Mouse (Mus musculus) MN1 (cell line): Measurements from ENCODE around the gene Krtap6-5.
"Not testable (repeated sequence)": the region's sequence is repeated elsewhere in the genome, so short reads cannot be mapped to it uniquely, and the experiment has no call there.

Experiments used
- DNase-seq: peaks from one replicate; pipeline ENCODE4 v3.0.0-alpha.2; 2016; ENCODE audit warnings: low spot score

The Krtap6-5 gene

GRCm38 (mm10) chr16:89047783-89048182 is at the start of gene Krtap6-5:
TSS of gene Krtap6-5 (minus strand) at chr16:89047883.
- no peak for DNase-seq

DNA sequence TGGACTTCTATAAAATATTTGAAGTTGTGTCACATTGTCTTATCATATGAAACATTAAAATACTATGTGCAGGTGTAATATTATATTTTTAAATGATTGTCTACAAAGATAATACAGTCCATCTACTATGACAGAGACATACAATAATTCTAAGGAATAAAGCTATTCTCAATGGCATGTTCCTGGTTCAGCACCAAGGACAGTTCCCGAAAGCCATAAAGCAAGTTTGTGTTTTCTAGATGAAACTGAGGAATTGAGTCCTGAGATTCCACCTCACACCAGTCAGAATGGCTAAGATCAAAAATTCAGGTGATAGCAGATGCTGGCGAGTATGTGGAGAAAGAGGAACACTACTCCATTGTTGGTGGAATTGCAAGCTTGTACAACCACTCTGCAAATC is 23.4 kb upstream of the Krtap6-5 start:
- DNase-seq, result not testable (repeated sequence)

DNA sequence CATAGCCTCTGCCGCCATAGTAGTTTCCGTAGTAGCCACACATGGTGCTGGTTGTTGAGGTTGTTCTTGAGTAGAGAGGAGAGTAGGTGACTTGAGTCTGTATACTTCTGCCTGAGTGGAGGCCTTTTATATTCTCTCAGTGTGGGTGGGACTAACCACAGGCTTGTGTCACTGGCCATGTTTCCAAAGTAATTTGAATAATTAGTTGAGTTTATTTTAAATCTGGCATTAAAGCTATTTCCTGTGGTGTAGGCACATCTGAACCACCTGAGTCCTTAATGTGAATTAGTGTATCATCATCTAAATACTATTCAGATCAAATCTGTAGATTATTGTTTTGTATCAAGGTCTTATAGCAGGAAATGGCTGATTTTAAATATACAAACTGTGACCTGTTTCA is 16.2 kb upstream of the Krtap6-5 start, which contains the start of gene 1110025L11Rik:
1110025L11Rik (minus strand) TSS at position 101 of the 400 bp plus-strand sequence.
- DNase-seq, result not testable (repeated sequence)

- DNase-seq, result not testable (repeated sequence)
Measured at GRCm38 (mm10) chr16:89041372-89041771, 6.3 kb downstream of the Krtap6-5 start, which contains the start of gene Gm10228. TSS of gene Gm10228 (minus strand) at chr16:89041472.

DNA sequence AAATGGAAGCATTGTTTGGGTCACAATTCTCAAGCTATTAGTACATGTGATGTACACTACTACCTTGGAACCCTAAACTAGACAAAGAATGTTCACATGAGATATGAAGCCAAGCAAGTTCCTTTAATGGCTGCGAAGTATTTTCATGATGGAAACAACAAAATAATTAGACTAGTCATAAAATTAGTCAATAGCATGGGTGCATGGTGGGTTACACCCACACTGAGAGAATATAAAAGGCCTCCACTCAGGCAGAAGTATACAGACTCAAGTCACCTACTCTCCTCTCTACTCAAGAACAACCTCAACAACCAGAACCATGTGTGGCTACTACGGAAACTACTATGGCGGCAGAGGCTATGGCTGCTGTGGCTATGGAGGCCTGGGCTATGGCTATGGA is 16.3 kb downstream of the Krtap6-5 start, which contains the start of gene Krtap6-1:
Krtap6-1 (plus strand) TSS at position 301 of the 400 bp plus-strand sequence.
- not testable (repeated sequence) for DNase-seq

- DNase-seq, result not testable (repeated sequence)
Measured at GRCm38 (mm10) chr16:89014984-89015383, 32.7 kb downstream of the Krtap6-5 start, which contains the start of gene Gm10229. TSS of gene Gm10229 (plus strand) at chr16:89015284.

DNA sequence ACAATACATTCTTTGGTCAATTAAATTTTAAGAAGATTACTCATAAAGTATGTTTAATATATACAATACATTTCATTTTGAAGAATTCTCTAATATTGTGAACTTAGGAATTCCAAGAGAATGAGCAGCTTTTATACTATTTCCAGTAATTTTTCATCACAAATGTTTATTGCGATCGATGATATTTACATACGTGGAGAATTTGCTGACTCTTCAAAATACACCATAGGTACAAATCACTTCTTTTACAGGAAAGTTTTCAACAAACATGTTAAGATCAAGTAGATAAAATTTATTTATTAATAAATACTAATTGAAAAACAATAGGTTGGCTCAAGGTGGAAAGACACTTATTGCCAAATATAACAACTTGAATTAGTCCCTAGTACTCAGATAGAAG is 33.7 kb downstream of the Krtap6-5 start:
- no peak for DNase-seq

DNA sequence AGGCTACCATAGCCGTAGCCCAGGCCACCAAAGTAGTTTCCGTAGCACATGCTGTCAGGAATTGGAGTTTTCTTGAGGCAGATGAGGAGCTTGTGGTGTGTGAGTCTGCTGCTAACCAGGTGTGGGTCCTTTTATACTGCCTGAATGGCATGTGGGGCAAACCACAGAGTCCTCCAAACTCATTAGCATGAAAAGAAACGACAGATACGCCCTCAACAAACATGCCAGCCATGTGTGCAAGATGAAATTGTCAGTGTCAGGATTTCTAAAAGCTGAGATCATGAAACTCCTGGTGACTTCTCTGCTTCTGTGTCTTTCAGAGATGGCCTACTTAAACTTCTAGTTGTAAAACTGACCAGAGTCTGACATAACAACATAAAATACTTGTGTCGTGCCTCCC is 37.0 kb downstream of the Krtap6-5 start, which contains the start of gene Krtap22-2:
Krtap22-2 (minus strand) TSS at position 101 of the 400 bp plus-strand sequence.
- DNase-seq, result no peak
